Mouse (Mus musculus) c-Kit-positive CD71-positive TER-119-negative erythroid progenitor cells, embryonic 14.5 days (primary cell): ENCODE measurements around the gene Sirt1.
A peak's percentile ranks its signal among the peaks of the same experiment; 100 is the strongest.

Experiments used
- DNase-seq: peaks from one replicate; pipeline ENCODE4 v3.0.0-alpha.2; 2013; ENCODE audit warnings: low read depth

Gene Sirt1

DNA sequence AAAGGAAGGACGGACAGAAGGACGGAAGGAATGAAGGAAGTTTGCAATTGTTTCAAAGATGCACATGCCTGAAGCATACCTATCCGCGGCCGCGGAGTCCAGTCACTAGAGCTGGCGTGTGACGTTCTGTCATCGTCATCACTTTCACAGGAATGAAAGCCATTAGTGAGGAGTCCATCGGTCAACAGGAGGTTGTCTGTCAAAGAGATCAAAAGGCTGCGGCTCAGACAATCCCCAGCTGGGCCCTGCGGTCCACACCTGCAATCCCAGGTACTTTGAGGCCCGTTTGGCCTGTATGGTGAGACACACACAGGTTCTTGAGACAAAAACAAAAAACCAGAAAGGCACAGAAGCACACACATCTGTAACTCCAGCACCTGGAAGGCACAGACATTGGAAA is 44.6 kb downstream of the Sirt1 start:
- DNase-seq = no peak

GRCm38 (mm10) chr10:63327091-63327490 is 54.4 kb downstream of the Sirt1 start:
- DNase-seq = no peak

- DNase-seq = no peak
Observed at GRCm38 (mm10) chr10:63313726-63314125, 67.8 kb downstream of the Sirt1 start.

- DNase-seq = peak; percentile 82
Observed at GRCm38 (mm10) chr10:63308582-63309366, 72.7 kb downstream of the Sirt1 start.

DNA sequence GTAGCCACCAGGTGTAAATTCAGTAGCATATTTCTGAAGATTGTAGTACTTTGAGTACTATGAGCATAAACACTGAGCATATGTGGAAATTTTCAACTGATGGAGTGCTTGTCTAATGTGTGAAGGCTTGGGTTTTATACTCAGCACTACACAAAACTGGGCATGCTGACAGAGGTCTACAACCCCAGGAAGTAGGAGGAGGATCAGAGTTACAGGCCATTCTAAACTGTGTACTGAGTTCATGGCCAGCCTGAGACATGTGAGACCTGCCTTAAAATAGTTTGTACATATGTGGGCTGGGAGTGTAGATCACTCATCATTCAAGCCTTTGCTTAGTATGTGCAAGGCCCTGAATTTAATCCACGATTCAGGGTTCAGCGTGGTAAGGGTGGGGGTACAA is 79.1 kb downstream of the Sirt1 start:
- DNase-seq = no peak

GRCm38 (mm10) chr10:63282846-63283245 is 98.7 kb downstream of the Sirt1 start:
- DNase-seq = no peak

DNA sequence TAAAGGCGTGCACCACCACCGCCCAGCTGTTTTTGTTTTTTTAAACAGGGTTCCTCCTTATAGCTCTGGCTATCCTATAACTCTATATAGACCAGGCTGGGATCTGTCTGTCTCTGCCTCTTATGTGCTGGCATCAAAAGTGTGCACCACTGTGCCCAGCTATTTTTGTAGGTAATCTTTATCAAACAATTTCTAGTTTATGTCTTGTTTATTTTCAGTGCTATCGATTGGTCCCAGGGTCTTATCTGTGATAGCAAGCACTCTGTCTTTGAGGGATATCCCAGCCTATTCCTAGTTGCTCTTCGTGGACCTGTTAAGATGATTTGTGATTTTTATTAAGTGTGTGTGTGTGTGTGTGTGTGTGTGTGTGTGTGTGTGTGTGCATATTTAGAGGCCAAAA is 99.1 kb downstream of the Sirt1 start:
- DNase-seq = peak; percentile 43

DNA sequence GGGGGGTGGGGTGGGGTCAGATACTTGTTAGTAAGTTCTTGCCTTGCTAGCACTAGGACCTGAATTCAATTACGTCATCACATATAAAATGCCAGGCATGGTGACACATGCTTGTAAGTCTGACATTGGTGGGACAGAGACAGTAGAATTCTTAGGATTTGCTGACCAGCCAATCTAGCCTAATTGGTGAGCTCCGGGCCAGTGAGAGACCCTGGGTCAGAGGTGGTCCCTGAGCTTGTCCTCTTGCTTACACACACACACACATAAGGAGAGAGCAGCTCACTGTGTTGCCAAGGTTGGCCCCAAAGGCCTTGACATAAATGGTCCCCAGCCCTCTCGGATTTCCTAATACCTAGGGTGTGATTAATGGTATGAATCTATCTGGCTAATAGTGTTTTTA is 101.7 kb downstream of the Sirt1 start:
- DNase-seq = no peak

DNA sequence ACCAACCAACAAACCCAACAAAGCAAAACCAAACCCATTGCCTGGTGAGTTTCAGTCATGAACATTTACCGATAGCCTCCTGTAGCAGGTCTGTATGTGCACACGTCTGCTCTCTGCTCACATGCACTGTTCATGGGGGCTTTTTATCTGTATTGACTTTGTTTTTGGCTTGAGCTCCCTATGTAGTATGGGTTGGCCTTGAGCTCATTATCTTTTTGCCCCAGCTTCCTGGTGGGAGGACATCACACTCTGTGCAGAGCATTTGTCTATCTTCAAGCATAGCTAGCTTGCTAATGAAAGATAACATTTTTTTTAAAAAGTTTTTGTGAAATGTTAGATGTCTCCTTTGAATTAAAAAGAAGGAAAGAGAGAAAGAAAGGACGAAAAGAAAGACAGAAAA is 104.5 kb downstream of the Sirt1 start:
- peak; percentile 83 for DNase-seq

DNA sequence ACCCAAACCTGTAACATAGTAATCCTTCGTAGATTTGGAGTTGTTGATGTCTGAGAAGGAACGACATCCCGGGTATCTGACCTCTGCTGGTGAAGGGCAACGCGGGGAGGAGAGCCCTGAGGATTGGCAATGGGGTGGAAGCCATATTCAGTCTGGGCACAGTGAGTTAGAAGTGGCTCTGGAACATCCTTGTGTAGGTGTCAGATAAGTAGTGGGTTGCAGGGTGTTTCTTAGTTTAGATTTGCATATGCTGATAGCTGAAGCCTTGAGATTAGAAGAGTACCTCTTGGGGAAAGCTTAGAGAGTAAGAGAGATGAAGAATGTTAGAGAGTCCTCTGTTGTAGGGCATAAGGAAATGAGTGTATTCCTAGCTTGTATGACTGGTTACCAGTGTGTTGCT is 108.6 kb downstream of the Sirt1 start:
- DNase-seq = peak; percentile 48

DNA sequence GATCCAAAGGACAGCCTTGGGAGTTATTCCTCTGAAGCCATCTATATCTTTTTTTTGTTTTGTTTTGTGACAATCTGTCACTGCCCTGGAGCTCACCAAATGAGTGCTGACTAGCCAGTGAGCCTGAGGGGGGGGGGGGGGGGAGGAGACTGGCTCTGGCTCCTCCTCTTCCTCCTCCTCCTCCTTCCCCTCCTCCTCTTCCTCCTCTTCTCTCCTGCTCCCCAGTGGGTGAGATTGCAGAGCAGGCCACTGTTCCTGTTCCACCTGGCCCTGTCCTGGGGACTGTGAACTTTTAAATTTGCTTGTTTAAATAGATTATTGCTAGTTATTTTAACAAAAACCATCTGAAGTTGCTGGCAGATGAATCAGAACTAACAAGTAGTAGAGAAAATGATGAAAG is 109.1 kb downstream of the Sirt1 start:
- no peak for DNase-seq
